Mouse (Mus musculus): ENCODE measurements around the gene Nav1. TPM values are rescaled to one million over a fixed set of nuclear protein-coding genes. Genes with fewer than 3 reads are reported as not detected.

The Nav1 gene
- polyA plus RNA-seq (2015; fragmentation: Nextera tagmentation; extraction: Ambion mirVana) = 20.7 and 27.8 TPM in 2 replicates

- Histone ChIP-seq H3K27ac (no peak within 1 kb of the TSS), H3K4me2 (no peak within 1 kb of the TSS), H3K9me3 (replicated peaks) (no peaks in the 10 kb centered on the region), H3K4me1 (replicated peaks) (0 out of 2 replicates have a peak, but pooled peaks cover 3% of the 10 kb centered on the region), H3K4me3 (no peak within 1 kb of the TSS), H3K27me3 (no peaks in the 10 kb centered on the region), H3K36me3 (0 out of 2 replicates have a peak, but pooled peaks cover 3% of the 10 kb centered on the region), H3K9ac (no peak within 1 kb of the TSS)
- no peak for ATAC-seq (replicated peaks; ENCODE audit: insufficient number of reproducible peaks, insufficient read depth, low FRiP score, low read depth)
- 59% methylated on average over 7 of the region's 7 CpGs for WGBS
Observed at GRCm38 (mm10) chr1:135607019-135607418, at the start of gene Nav1. Nav1 (minus strand) TSS chr1:135607295.

- ATAC-seq (replicated peaks; ENCODE audit: insufficient number of reproducible peaks, insufficient read depth, low FRiP score, low read depth) = no peak
- H3K4me1 ChIP-seq (replicated peaks) = peaks cover 5% of the 10 kb centered on the region
- H3K9me3 ChIP-seq (replicated peaks) = 0 out of 2 replicates have a peak, but pooled peaks cover 6% of the 10 kb centered on the region
- H3K4me2 ChIP-seq = no peak overlapping the region
- H3K27ac ChIP-seq = no peak overlapping the region
- H3K36me3 ChIP-seq = peaks cover 6% of the 10 kb centered on the region
- no peaks in the 10 kb centered on the region for H3K27me3 ChIP-seq
- no peak overlapping the region for H3K4me3 ChIP-seq
- no peak overlapping the region for H3K9ac ChIP-seq
- 92% methylated on average over 6 of the region's 6 CpGs for WGBS
Observed at GRCm38 (mm10) chr1:135653909-135654308, 46.8 kb upstream of the Nav1 start.

- Histone ChIP-seq H3K27ac (no peak overlapping the region), H3K9ac (no peak overlapping the region), H3K36me3 (no peaks in the 10 kb centered on the region), H3K4me3 (no peak overlapping the region), H3K4me2 (no peak overlapping the region), H3K9me3 (replicated peaks) (no peaks in the 10 kb centered on the region), H3K4me1 (replicated peaks) (peaks cover 14% of the 10 kb centered on the region), H3K27me3 (no peaks in the 10 kb centered on the region)
- 73% methylated on average over 8 of the region's 8 CpGs for WGBS
- ATAC-seq (replicated peaks; ENCODE audit: insufficient number of reproducible peaks, insufficient read depth, low FRiP score, low read depth) = no peak
Observed at GRCm38 (mm10) chr1:135645459-135646195, 38.5 kb upstream of the Nav1 start.

- H3K27me3 ChIP-seq = no peaks in the 10 kb centered on the region
- peak; percentile 43; the same call in 1 of the 2 replicates for ATAC-seq (replicated peaks; ENCODE audit: insufficient number of reproducible peaks, insufficient read depth, low FRiP score, low read depth)
- WGBS = 21% methylated on average over 5 of the region's 5 CpGs
- H3K27ac ChIP-seq = 0 out of 2 replicates have a peak overlapping the region, but pooled peaks have one; percentile 16
- H3K9me3 ChIP-seq (replicated peaks) = no peaks in the 10 kb centered on the region
- no peaks in the 10 kb centered on the region for H3K36me3 ChIP-seq
- H3K9ac ChIP-seq = no peak overlapping the region
- peaks cover 14% of the 10 kb centered on the region for H3K4me1 ChIP-seq (replicated peaks)
- no peak overlapping the region for H3K4me2 ChIP-seq
- no peak overlapping the region for H3K4me3 ChIP-seq
Observed at GRCm38 (mm10) chr1:135644110-135644509, 37.0 kb upstream of the Nav1 start.

GRCm38 (mm10) chr1:135643691-135644090, 36.6 kb upstream of the Nav1 start:
- Histone ChIP-seq H3K9ac (no peak overlapping the region), H3K4me1 (replicated peaks) (peaks cover 14% of the 10 kb centered on the region), H3K4me2 (no peak overlapping the region), H3K9me3 (replicated peaks) (no peaks in the 10 kb centered on the region), H3K27ac (no peak overlapping the region), H3K4me3 (no peak overlapping the region), H3K27me3 (no peaks in the 10 kb centered on the region), H3K36me3 (no peaks in the 10 kb centered on the region)
- WGBS = 65% methylated on average over 3 of the region's 3 CpGs
- no peak for ATAC-seq (replicated peaks; ENCODE audit: insufficient number of reproducible peaks, insufficient read depth, low FRiP score, low read depth)

GRCm38 (mm10) chr1:135639853-135640252, 32.8 kb upstream of the Nav1 start:
- Histone ChIP-seq H3K4me1 (replicated peaks) (peaks cover 28% of the 10 kb centered on the region), H3K27me3 (no peaks in the 10 kb centered on the region), H3K27ac (no peak overlapping the region), H3K36me3 (no peaks in the 10 kb centered on the region), H3K4me2 (no peak overlapping the region), H3K4me3 (no peak overlapping the region), H3K9me3 (replicated peaks) (no peaks in the 10 kb centered on the region), H3K9ac (no peak overlapping the region)
- ATAC-seq (replicated peaks; ENCODE audit: insufficient number of reproducible peaks, insufficient read depth, low FRiP score, low read depth) = no peak
- WGBS = 95% methylated on average over 7 of the region's 7 CpGs

- H3K27ac ChIP-seq = no peak overlapping the region
- no peak overlapping the region for H3K9ac ChIP-seq
- 88% methylated on average over 1 of the region's 1 CpGs for WGBS
- no peak overlapping the region for H3K4me3 ChIP-seq
- H3K4me1 ChIP-seq (replicated peaks) = peaks cover 25% of the 10 kb centered on the region
- ATAC-seq (replicated peaks; ENCODE audit: insufficient number of reproducible peaks, insufficient read depth, low FRiP score, low read depth) = no peak
- H3K36me3 ChIP-seq = no peaks in the 10 kb centered on the region
- H3K9me3 ChIP-seq (replicated peaks) = no peaks in the 10 kb centered on the region
- H3K27me3 ChIP-seq = no peaks in the 10 kb centered on the region
- no peak overlapping the region for H3K4me2 ChIP-seq
Observed at GRCm38 (mm10) chr1:135639093-135639492, 32.0 kb upstream of the Nav1 start.

- 8% methylated on average over 3 of the region's 3 CpGs for WGBS
- no peak overlapping the region for H3K9ac ChIP-seq
- H3K9me3 ChIP-seq (replicated peaks) = no peaks in the 10 kb centered on the region
- no peak overlapping the region for H3K4me2 ChIP-seq
- no peak overlapping the region for H3K4me3 ChIP-seq
- no peaks in the 10 kb centered on the region for H3K36me3 ChIP-seq
- no peak overlapping the region for H3K27ac ChIP-seq
- ATAC-seq (replicated peaks; ENCODE audit: insufficient number of reproducible peaks, insufficient read depth, low FRiP score, low read depth) = no peak
- H3K4me1 ChIP-seq (replicated peaks) = peaks cover 21% of the 10 kb centered on the region
- H3K27me3 ChIP-seq = no peaks in the 10 kb centered on the region
Observed at GRCm38 (mm10) chr1:135637574-135638008, 30.5 kb upstream of the Nav1 start.

GRCm38 (mm10) chr1:135636111-135636511, 29.0 kb upstream of the Nav1 start:
- peaks cover 35% of the 10 kb centered on the region for H3K4me1 ChIP-seq (replicated peaks)
- 52% methylated on average over 6 of the region's 6 CpGs for WGBS

GRCm38 (mm10) chr1:135635323-135636064, 28.4 kb upstream of the Nav1 start:
- H3K27me3 ChIP-seq = no peaks in the 10 kb centered on the region
- H3K27ac ChIP-seq = no peak overlapping the region
- no peak overlapping the region for H3K4me2 ChIP-seq
- WGBS = 71% methylated on average over 11 of the region's 11 CpGs
- H3K36me3 ChIP-seq = no peaks in the 10 kb centered on the region
- no peaks in the 10 kb centered on the region for H3K9me3 ChIP-seq (replicated peaks)
- no peak overlapping the region for H3K9ac ChIP-seq
- no peak for ATAC-seq (replicated peaks; ENCODE audit: insufficient number of reproducible peaks, insufficient read depth, low FRiP score, low read depth)
- no peak overlapping the region for H3K4me3 ChIP-seq
- H3K4me1 ChIP-seq (replicated peaks) = peaks cover 35% of the 10 kb centered on the region

More at GRCm38 (mm10) chr1:135636111-135636511, 29.0 kb upstream of the Nav1 start:
- Histone ChIP-seq H3K4me3 (no peak overlapping the region), H3K27ac (no peak overlapping the region), H3K36me3 (no peaks in the 10 kb centered on the region), H3K9ac (no peak overlapping the region), H3K9me3 (replicated peaks) (no peaks in the 10 kb centered on the region), H3K27me3 (no peaks in the 10 kb centered on the region), H3K4me2 (no peak overlapping the region)
- ATAC-seq (replicated peaks; ENCODE audit: insufficient number of reproducible peaks, insufficient read depth, low FRiP score, low read depth) = no peak; the same call in 1 of the 2 replicates

- Histone ChIP-seq H3K9ac (no peak overlapping the region), H3K4me2 (no peak overlapping the region), H3K4me1 (replicated peaks) (peaks cover 39% of the 10 kb centered on the region), H3K27me3 (no peaks in the 10 kb centered on the region), H3K4me3 (no peak overlapping the region), H3K27ac (no peak overlapping the region), H3K36me3 (no peaks in the 10 kb centered on the region), H3K9me3 (replicated peaks) (no peaks in the 10 kb centered on the region)
- no peak for ATAC-seq (replicated peaks; ENCODE audit: insufficient number of reproducible peaks, insufficient read depth, low FRiP score, low read depth)
- WGBS = 16% methylated on average over 6 of the region's 6 CpGs
Observed at GRCm38 (mm10) chr1:135634791-135635190, 27.7 kb upstream of the Nav1 start.
